Mouse (Mus musculus) forebrain, embryonic 15.5 days (tissue): ENCODE data around the gene Dot1l. TPM values are rescaled to one million over a fixed set of nuclear protein-coding genes. Genes with fewer than 3 reads are reported as not detected.
"Not testable (repeated sequence)": the region's sequence is repeated elsewhere in the genome, so short reads cannot be mapped to it uniquely, and the experiment has no call there.

Experiments used
- ATAC-seq: fragments of 200-750 bp; cut with Nextera tagmentation; replicated peaks from 2 replicates; pipeline ENCODE4 v1.8.0; 2017; ENCODE audit warnings: mild to moderate bottlenecking, moderate TSS enrichment, moderate library complexity
- H3K27ac ChIP-seq: fragments of 300-500 bp; sonication (generic); replicated peaks from 2 replicates; pipeline ENCODE4 v1.5.1; 2015; ENCODE audit warnings: mild to moderate bottlenecking, inconsistent platforms
- H3K27me3 ChIP-seq: fragments of 300-500 bp; sonication (generic); 2 replicates; pipeline ENCODE4 v1.6.1; 2015; ENCODE audit warnings: inconsistent platforms
- H3K36me3 ChIP-seq: fragments of 300-500 bp; sonication (generic); 2 replicates; pipeline ENCODE4 v1.6.1; 2015; ENCODE audit warnings: mild to moderate bottlenecking, inconsistent platforms
- H3K4me1 ChIP-seq: fragments of 300-500 bp; sonication (generic); 2 replicates; pipeline ENCODE4 v1.6.1; 2015; ENCODE audit warnings: inconsistent platforms
- H3K4me2 ChIP-seq: fragments of 300-500 bp; sonication (generic); replicated peaks from 2 replicates; pipeline ENCODE4 v1.6.1; 2015; ENCODE audit warnings: mild to moderate bottlenecking, inconsistent platforms
- H3K4me3 ChIP-seq: fragments of 300-500 bp; sonication (generic); 2 replicates; pipeline ENCODE4 v1.5.1; 2015; ENCODE audit warnings: mild to moderate bottlenecking, inconsistent platforms
- H3K9ac ChIP-seq: fragments of 300-500 bp; sonication (generic); replicated peaks from 2 replicates; pipeline ENCODE4 v1.6.1; 2015; ENCODE audit warnings: mild to moderate bottlenecking, inconsistent platforms
- H3K9me3 ChIP-seq: fragments of 300-500 bp; sonication (generic); 2 replicates; pipeline ENCODE4 v1.6.1; 2016; ENCODE audit warnings: inconsistent platforms
- WGBS: fragments of 180-500 bp; shearing (Covaris S2); methylation state at CpG from one replicate; pipeline ENCODE4 v1.1.7; 2015; ENCODE audit warnings: mixed read lengths; 5-methylcytosine and 5-hydroxymethylcytosine counted together
- polyA plus RNA-seq: library from polyadenylated mRNA; unstranded; fragments of >200 nt; fragmentation: Nextera tagmentation; extraction: Ambion mirVana; gene quantifications from 2 replicates; pipeline ENCODE4 v1.2.1, GENCODE M21; 2015

Dot1l gene
- polyA plus RNA-seq, 1 experiment from 2014 or later = 22.0 TPM

DNA sequence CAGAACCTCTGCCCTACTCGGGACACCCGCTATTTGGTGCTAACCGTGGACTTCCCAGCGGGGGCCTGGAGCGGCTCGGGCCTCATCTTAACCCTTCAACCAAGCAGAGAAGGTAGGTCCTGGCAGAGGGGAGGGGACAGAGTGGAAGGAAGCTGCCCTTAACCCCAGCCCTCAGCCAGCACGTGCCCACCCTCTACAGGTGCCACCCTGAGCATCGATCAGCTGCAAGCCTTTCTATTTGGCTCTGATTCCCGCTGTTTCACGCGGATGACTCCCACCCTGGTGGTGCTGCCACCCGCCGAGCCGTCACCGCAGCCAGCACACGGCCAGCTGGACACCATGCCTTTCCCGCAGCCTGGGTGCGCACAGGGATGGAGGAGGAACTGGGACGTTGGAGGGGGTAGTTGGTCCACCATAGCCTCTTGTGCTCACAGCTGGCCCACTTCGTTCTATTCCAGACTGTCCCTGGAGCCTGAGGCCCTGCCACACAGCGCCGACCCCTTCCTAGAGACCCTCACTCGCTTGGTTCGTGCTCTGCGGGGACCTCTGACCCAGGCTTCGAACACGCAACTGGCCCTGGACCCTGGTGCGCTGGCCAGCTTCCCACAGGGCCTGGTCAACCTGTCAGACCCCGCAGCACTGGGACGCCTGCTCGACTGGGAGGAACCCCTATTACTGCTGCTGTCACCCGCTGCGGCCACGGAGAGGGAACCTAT is 51.5 kb downstream of the Dot1l start:
- ATAC-seq = peak; percentile 10; the same call in 1 of the 2 replicates
- H3K4me3 ChIP-seq = peak overlapping the region; percentile 47
- 43% methylated on average over 34 of the region's 34 CpGs for WGBS
- peak overlapping the region; percentile 80 for H3K4me2 ChIP-seq
- H3K27me3 ChIP-seq = peaks cover 37% of the 10 kb centered on the region
- H3K27ac ChIP-seq = peak overlapping the region; percentile 82
- peaks cover 26% of the 10 kb centered on the region for H3K4me1 ChIP-seq
- H3K9me3 ChIP-seq = no peaks in the 10 kb centered on the region
- peaks cover 35% of the 10 kb centered on the region for H3K36me3 ChIP-seq
- H3K9ac ChIP-seq = peak overlapping the region; percentile 55

GRCm38 (mm10) chr10:80807057-80807627 is 52.1 kb downstream of the Dot1l start:
- Histone ChIP-seq H3K27me3 (peaks cover 38% of the 10 kb centered on the region), H3K9ac (peak overlapping the region; percentile 55), H3K4me2 (peak overlapping the region; percentile 80), H3K27ac (peak overlapping the region; percentile 82), H3K9me3 (no peaks in the 10 kb centered on the region), H3K4me1 (peaks cover 26% of the 10 kb centered on the region), H3K36me3 (peaks cover 28% of the 10 kb centered on the region), H3K4me3 (peak overlapping the region; percentile 47)
- peak; percentile 79 for ATAC-seq
- under 1% methylated on average over 56 of the region's 58 CpGs for WGBS

DNA sequence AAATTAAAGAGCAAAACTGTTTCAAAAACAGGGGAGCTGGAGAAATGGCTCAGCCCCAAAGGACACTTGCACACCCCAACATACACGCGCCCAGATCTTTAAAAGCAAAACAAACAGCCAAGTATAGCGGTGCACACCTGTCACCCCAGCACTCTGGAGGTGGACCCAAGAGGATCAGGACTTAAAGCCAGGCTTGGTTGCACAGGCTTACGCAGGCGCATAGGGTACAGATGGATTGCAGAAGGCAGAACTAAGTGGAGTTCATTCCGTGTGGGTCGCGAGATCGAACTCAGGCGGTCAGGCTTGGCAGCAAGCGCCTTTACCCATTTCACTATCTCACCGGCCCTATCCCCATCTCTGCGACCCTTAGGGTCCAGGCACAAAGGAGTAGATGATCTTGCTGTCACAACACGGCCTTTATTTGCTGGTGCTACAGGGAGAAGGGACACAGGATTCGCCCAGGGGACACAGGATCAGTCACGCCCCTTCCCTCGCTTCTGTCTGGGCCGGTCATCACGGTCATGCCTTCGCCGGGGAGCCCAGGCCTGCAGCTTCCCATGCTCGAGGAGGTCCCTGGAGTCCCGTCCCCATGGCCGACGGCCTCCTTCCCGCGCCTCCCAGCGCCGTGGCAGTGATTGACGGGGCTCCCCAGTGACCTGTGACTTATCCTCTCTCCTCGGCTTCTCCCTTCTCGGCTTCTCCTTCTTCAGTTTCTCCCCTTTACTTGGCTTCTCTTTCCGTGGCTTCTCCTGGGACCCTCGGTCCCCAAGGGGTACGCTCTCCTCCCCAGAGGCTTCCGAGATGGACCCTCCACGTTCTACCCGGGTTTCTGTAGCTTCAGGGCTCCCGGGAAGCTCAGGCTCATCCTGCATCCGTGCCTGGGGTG is 53.3 kb downstream of the Dot1l start:
- 18% methylated on average over 40 of the region's 40 CpGs for WGBS
- no peaks in the 10 kb centered on the region for H3K9me3 ChIP-seq
- H3K27me3 ChIP-seq = peaks cover 40% of the 10 kb centered on the region
- no peak overlapping the region for H3K27ac ChIP-seq
- peaks cover 26% of the 10 kb centered on the region for H3K4me1 ChIP-seq
- no peak overlapping the region for H3K9ac ChIP-seq
- ATAC-seq = no peak
- peaks cover 16% of the 10 kb centered on the region for H3K36me3 ChIP-seq
- H3K4me2 ChIP-seq = peak overlapping the region; percentile 80; the same call in 1 of the 2 replicates
- H3K4me3 ChIP-seq = 0 out of 2 replicates have a peak overlapping the region, but pooled peaks have one; percentile 6

DNA sequence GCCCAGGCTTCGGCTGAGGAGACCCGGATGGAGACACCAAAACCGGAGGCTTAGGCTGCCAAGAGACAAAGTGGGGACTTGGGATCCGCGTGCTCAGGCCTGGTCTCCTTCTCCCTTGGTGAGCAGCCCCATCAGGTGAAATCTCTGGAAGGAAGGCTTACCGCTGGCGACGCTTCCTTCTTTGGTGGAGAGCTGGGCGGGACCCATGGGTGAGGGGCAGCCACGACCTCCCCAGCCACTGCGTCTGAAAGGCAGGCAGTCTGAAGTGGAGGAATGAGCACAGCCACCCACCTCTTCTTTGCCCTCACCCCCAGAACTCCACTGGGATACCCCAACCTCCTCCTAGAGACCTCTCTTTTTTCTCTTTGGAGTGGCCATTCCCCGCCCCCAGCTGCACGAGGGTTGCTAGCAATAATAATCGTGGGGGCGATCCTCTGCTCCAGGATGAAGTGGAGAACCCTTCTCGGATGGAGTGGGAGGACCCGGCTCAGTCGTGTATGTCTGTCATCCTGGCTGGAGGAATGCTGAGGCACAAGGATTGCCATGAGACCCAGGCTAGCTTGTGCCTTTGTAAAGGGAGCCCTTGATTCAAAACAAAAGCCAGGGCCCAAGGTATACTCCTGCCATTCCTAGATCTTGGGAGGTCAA is 54.1 kb downstream of the Dot1l start:
- no peak overlapping the region for H3K9ac ChIP-seq
- ATAC-seq = no peak
- peaks cover 26% of the 10 kb centered on the region for H3K4me1 ChIP-seq
- H3K27ac ChIP-seq = no peak overlapping the region
- no peaks in the 10 kb centered on the region for H3K9me3 ChIP-seq
- peak overlapping the region; percentile 6; the same call in 1 of the 2 replicates for H3K4me3 ChIP-seq
- no peak overlapping the region for H3K4me2 ChIP-seq
- 8% methylated on average over 18 of the region's 18 CpGs for WGBS
- peaks cover 41% of the 10 kb centered on the region for H3K27me3 ChIP-seq
- peaks cover 9% of the 10 kb centered on the region for H3K36me3 ChIP-seq

GRCm38 (mm10) chr10:80810084-80810483 is 55.1 kb downstream of the Dot1l start:
- Histone ChIP-seq H3K27ac (no peak overlapping the region), H3K4me1 (peaks cover 26% of the 10 kb centered on the region), H3K9ac (no peak overlapping the region), H3K36me3 (peaks cover 1% of the 10 kb centered on the region; the same call in 1 of the 2 replicates), H3K4me3 (no peak overlapping the region), H3K27me3 (peaks cover 41% of the 10 kb centered on the region), H3K4me2 (no peak overlapping the region), H3K9me3 (no peaks in the 10 kb centered on the region)
- WGBS = 4% methylated on average over 20 of the region's 20 CpGs
- no peak for ATAC-seq

DNA sequence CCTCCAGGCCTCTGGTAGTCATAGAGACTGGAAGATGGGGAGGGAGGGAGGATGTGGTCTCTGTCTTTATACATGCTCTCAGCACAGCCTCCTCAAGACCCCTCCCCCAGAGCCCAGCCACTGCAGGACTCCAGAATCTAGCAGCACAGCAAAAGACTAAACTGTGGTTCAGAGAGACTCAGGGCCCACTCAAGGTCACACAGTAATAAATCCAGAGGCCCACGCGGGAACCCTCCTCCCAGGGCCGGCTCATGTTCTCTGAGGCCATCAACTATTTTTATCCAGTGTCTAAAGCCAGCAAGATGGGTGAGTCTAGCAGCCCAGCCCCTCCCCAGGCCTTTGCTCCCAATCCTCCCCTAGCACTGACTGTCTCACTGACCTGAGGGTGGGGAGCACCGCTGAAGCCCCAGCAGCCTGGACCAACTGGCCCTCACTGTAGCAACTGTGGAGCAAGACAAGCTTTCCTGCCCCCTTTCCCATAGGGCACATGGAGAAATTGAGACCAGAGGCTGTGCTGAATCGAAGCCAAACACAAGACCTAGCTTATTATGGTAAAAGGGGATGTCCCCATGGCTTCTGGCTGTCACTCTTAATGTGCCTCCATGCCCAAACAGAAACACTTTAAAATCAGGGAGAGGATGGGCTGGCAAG is 57.5 kb downstream of the Dot1l start:
- H3K36me3 ChIP-seq = no peaks in the 10 kb centered on the region
- ATAC-seq = no peak
- no peaks in the 10 kb centered on the region for H3K9me3 ChIP-seq
- no peak overlapping the region for H3K9ac ChIP-seq
- H3K4me3 ChIP-seq = no peak overlapping the region
- H3K4me2 ChIP-seq = no peak overlapping the region
- 69% methylated on average over 5 of the region's 5 CpGs for WGBS
- H3K27ac ChIP-seq = no peak overlapping the region
- peaks cover 14% of the 10 kb centered on the region for H3K4me1 ChIP-seq
- peaks cover 41% of the 10 kb centered on the region for H3K27me3 ChIP-seq

GRCm38 (mm10) chr10:80813366-80813765 is 58.4 kb downstream of the Dot1l start, which contains the start of gene Jsrp1:
Gene Jsrp1, minus strand, starts transcription at chr10:80813498.
- WGBS = 72% methylated on average over 4 of the region's 4 CpGs
- no peaks in the 10 kb centered on the region for H3K36me3 ChIP-seq
- no peak for ATAC-seq
- no peak within 1 kb of the TSS for H3K9ac ChIP-seq
- no peak within 1 kb of the TSS for H3K4me2 ChIP-seq
- H3K27me3 ChIP-seq = peaks cover 34% of the 10 kb centered on the region
- peaks cover 10% of the 10 kb centered on the region for H3K4me1 ChIP-seq
- H3K4me3 ChIP-seq = no peak within 1 kb of the TSS
- H3K9me3 ChIP-seq = no peaks in the 10 kb centered on the region
- no peak within 1 kb of the TSS for H3K27ac ChIP-seq

DNA sequence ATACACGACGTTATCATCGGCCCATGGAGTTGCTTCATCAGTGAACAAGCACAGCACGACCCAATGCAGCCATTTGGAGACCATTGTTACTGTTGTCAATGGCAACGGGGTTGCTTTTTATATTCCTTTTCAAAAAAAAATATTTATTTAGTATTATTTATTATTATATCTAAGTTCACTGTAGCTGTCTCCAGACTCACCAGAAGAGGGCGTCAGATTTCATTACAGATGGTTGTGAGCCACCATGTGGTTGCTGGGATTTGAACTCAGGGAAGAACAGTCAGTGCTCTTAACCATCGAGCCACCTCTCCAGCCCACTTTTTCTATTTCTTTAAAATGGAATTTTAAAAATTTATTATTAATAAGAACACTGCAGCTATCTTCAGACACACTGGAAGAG is 59.8 kb downstream of the Dot1l start:
- Histone ChIP-seq H3K4me1 (no peaks in the 10 kb centered on the region), H3K27ac (no peak overlapping the region), H3K9me3 (no peaks in the 10 kb centered on the region), H3K9ac (no peak overlapping the region), H3K4me3 (no peak overlapping the region), H3K27me3 (peaks cover 21% of the 10 kb centered on the region), H3K4me2 (no peak overlapping the region), H3K36me3 (no peaks in the 10 kb centered on the region)
- no peak for ATAC-seq
- WGBS = 71% methylated on average over 7 of the region's 7 CpGs

DNA sequence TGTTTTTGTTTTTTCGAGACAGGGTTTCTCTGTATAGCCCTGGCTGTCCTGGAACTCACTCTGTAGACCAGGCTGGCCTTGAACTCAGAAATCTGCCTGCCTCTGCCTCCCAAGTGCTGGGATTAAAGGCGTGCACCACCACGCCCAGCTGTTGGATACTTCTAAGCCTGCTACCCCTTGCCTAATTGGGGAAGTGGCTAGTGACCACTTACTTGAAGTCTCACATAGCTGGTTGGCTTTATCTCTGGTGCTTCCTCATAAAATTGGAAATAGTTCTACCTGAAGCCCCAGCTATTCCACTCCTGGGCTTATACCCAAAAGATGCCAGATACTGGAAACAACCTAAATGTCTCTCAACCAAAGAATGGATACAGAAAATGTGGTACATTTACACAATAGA is 61.3 kb downstream of the Dot1l start:
- not testable (repeated sequence) for H3K36me3 ChIP-seq

DNA sequence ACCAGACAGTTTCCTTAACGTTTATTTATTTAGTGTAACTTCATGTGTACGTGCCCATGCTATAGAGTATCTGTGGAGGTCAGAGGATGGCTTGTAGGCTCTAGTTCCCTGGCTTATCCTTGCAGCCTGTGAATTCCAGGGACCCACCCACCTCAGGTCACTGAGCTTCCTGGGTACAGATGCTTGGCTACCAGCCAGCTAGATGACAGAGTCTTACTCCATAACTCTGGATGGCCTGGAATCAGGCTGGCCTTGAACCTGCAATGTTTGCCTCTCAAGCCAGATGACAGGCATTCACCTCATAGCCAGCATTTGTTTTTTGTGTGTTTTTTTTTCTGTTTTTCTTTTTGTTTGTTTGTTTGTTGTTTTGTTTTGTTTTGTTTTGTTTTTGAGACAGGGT is 62.2 kb downstream of the Dot1l start:
- H3K9me3 ChIP-seq = no peaks in the 10 kb centered on the region
- no peak overlapping the region for H3K4me2 ChIP-seq
- 68% methylated on average over 2 of the region's 2 CpGs for WGBS
- no peak overlapping the region for H3K4me3 ChIP-seq
- H3K9ac ChIP-seq = no peak overlapping the region
- ATAC-seq = no peak
- no peaks in the 10 kb centered on the region for H3K4me1 ChIP-seq
- H3K27ac ChIP-seq = no peak overlapping the region
- H3K27me3 ChIP-seq = 0 out of 2 replicates have a peak, but pooled peaks cover 3% of the 10 kb centered on the region
- H3K36me3 ChIP-seq = no peaks in the 10 kb centered on the region

More for the DNA sequence above, 61.3 kb downstream of the Dot1l start:
- not testable (repeated sequence) for ATAC-seq, H3K9me3 ChIP-seq, H3K4me1 ChIP-seq, H3K27me3 ChIP-seq, H3K4me2 ChIP-seq, H3K4me3 ChIP-seq, H3K9ac ChIP-seq, H3K27ac ChIP-seq
- WGBS = 78% methylated on average over 3 of the region's 3 CpGs

DNA sequence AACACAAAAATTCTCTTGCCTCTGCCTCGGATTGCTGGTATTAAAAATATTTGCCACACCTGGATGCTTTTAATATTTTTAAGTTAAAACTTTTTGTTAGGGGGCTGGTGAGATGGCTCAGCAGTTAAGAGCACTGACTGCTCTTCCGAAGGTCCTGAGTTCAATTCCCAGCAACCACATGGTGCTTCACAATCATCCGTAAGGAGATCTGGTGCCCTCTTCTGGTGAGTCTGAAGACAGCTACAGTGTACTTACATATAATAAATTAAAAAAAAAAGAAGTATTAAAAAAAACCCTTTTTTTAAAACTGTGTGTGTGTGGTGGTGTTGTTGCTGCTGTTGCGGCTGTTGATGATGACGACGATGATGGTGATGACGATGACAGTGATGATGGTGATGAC is 62.9 kb downstream of the Dot1l start:
- H3K27me3 ChIP-seq, ATAC-seq: not testable (repeated sequence)

More for the DNA sequence above, 62.9 kb downstream of the Dot1l start:
- not testable (repeated sequence) for H3K9ac ChIP-seq, H3K4me2 ChIP-seq, H3K4me3 ChIP-seq, H3K4me1 ChIP-seq, H3K27ac ChIP-seq, H3K36me3 ChIP-seq, H3K9me3 ChIP-seq
- 84% methylated on average over 7 of the region's 7 CpGs for WGBS
